Mouse (Mus musculus) brain, embryonic 14.5 days (tissue): ENCODE measurements around the gene Armc9.

Experiments used
- CTCF ChIP-seq: fragments of 200-500 bp; IDR thresholded peaks from 2 replicates; pipeline ENCODE4 v1.5.1; 2012; ENCODE audit warnings: inconsistent platforms, mild to moderate bottlenecking, moderate library complexity, borderline replicate concordance; ENCODE audit not compliant: insufficient read depth, insufficient read length; ENCODE audit errors: extremely low read depth
- POLR2A ChIP-seq: fragments of 200-500 bp; IDR thresholded peaks from 2 replicates; pipeline ENCODE4 v1.6.1; 2012; ENCODE audit warnings: mild to moderate bottlenecking, inconsistent platforms, borderline replicate concordance; ENCODE audit not compliant: poor library complexity, insufficient read depth, insufficient read length, severe bottlenecking; ENCODE audit errors: extremely low read depth

DNA sequence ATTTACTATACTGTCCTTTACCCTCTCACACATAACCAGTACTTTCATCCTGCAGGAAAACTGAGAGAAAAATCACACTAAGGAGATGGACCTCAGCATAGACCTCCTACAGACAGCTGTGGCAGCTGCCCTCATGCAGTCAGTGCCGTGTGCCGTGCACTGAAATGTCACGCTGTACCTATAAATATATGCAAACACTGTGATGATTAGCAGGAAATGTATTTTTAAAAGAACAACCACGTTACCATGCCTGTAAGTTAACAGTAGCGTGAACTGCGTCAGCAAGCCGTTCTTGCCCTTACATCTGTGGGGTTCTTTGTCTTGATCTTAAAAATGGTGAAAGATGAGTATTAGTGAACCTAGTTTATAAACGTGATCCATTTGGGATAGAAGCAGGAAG is 98.8 kb downstream of the Armc9 start:
- TF ChIP-seq POLR2A (no peak), CTCF (no peak)
